Mouse (Mus musculus): ENCODE results near the gene Pnpla7.

- TF ChIP-seq CTCF (IDR thresholded peaks at IDR 0.05 in 2 of 3, conservative IDR thresholded peaks at IDR 0.05 in 1 of 3; ENCODE audit: control insufficient read depth in 1 of 3, insufficient read depth in 1 of 3, low read depth in 2 of 3, low read length in 3 of 3, poor library complexity in 1 of 3, severe bottlenecking in 1 of 3) (no peak), GABPA (IDR thresholded peaks at IDR 0.05; ENCODE audit: low read depth, low read length) (no peak), ZMIZ1 (IDR thresholded peaks at IDR 0.05; ENCODE audit: low read depth, low read length) (no peak), ZC3H11A (IDR thresholded peaks at IDR 0.05; ENCODE audit: low read depth, low read length) (no peak), USF1 (IDR thresholded peaks at IDR 0.05; ENCODE audit: low read depth, low read length) (no peak), ZKSCAN1 (IDR thresholded peaks at IDR 0.05; ENCODE audit: low read depth, low read length) (no peak)
These were observed 104.2 kb downstream of the Pnpla7 start, which contains the start of gene Entpd8 for GRCm38 (mm10) chr2:25080076-25080475.

Measured in MEL (cell line).